Mouse (Mus musculus) CH12.LX (cell line): ENCODE data around the gene Cxcl10.

Experiments used
- CHD2 ChIP-seq: IDR thresholded peaks from 2 replicates; pipeline ENCODE4 v1.6.1; 2011; ENCODE audit warnings: low read length, improper control_type of control experiment
- CTCF ChIP-seq, 2 experiments: IDR thresholded peaks in 1 of 2; conservative IDR thresholded peaks in 1 of 2; 2 replicates each; pipeline ENCODE4 v1.5.1; 2011 to 2012; ENCODE audit warnings: low read depth in 2 of 2, low read length in 2 of 2, improper control_type of control experiment in 1 of 2, inconsistent platforms in 1 of 2, mild to moderate bottlenecking in 1 of 2, moderate library complexity in 1 of 2
- EP300 ChIP-seq: IDR thresholded peaks from 2 replicates; pipeline ENCODE4 v1.6.1; 2011; ENCODE audit warnings: low read length, improper control_type of control experiment
- JUND ChIP-seq: conservative IDR thresholded peaks from 2 replicates; pipeline ENCODE4 v1.6.1; 2011; ENCODE audit warnings: low read depth, low read length, improper control_type of control experiment
- MAFK ChIP-seq: IDR thresholded peaks from 2 replicates; pipeline ENCODE4 v1.6.1; 2011; ENCODE audit warnings: low read length, improper control_type of control experiment; ENCODE audit not compliant: insufficient replicate concordance
- MEF2A ChIP-seq: IDR thresholded peaks from 2 replicates; pipeline ENCODE4 v1.6.1; 2014; ENCODE audit warnings: low read depth, mild to moderate bottlenecking, inconsistent platforms, low read length, improper control_type of control experiment, borderline replicate concordance
- NRF1 ChIP-seq: IDR thresholded peaks from 2 replicates; pipeline ENCODE4 v1.6.1; 2014; ENCODE audit warnings: low read depth, mild to moderate bottlenecking, inconsistent platforms, low read length, improper control_type of control experiment, moderate library complexity
- POLR2A ChIP-seq: IDR thresholded peaks from 2 replicates; pipeline ENCODE4 v1.6.1; 2011; ENCODE audit warnings: low read depth, mild to moderate bottlenecking, improper control_type of control experiment, low read length
- POLR2AphosphoS2 ChIP-seq: IDR thresholded peaks from 2 replicates; pipeline ENCODE4 v1.6.1; 2011; ENCODE audit warnings: low read depth, low read length, improper control_type of control experiment

- TF ChIP-seq MEF2A (peak; percentile 93), CTCF (conservative IDR thresholded peaks at IDR 0.05 in 1 of 2, IDR thresholded peaks at IDR 0.05 in 1 of 2; ENCODE audit: low read depth in 2 of 2, low read length in 2 of 2) (no peak), MAFK (0 out of 2 replicates have a peak, but pooled peaks have one; percentile 50), POLR2A (no peak), EP300 (peak; percentile 79), CHD2 (peak; percentile 59), NRF1 (0 out of 2 replicates have a peak, but pooled peaks have one; percentile 33), POLR2AphosphoS2 (no peak), JUND (no peak; the same call in 1 of the 2 replicates)
Observed at GRCm38 (mm10) chr5:92387433-92387832, 38.7 kb upstream of the Cxcl10 start.
